Mouse (Mus musculus): ENCODE measurements around the gene Proser3.
"Not testable (repeated sequence)": the region's sequence is repeated elsewhere in the genome, so short reads cannot be mapped to it uniquely, and the experiment has no call there.

Proser3 gene

GRCm38 (mm10) chr7:30544327-30544726 lies 7.8 kb downstream of the Proser3 start:
- no peak for DNase-seq (ENCODE audit: low read depth, low spot score)

GRCm38 (mm10) chr7:30540572-30540971 lies 11.5 kb downstream of the Proser3 start:
- no peak for DNase-seq (ENCODE audit: low read depth, low spot score)

- peak; percentile 95 for DNase-seq (ENCODE audit: low read depth, low spot score)
These were observed 17.2 kb downstream of the Proser3 start, which contains the start of gene Arhgap33 for GRCm38 (mm10) chr7:30534633-30535577. Arhgap33 (minus strand) TSS chr7:30535060.

- DNase-seq (ENCODE audit: low read depth, low spot score) = no peak
These were observed 18.0 kb downstream of the Proser3 start for GRCm38 (mm10) chr7:30533941-30534632.

GRCm38 (mm10) chr7:30532931-30533330 lies 19.2 kb downstream of the Proser3 start:
- DNase-seq (ENCODE audit: low read depth, low spot score) = no peak

DNA sequence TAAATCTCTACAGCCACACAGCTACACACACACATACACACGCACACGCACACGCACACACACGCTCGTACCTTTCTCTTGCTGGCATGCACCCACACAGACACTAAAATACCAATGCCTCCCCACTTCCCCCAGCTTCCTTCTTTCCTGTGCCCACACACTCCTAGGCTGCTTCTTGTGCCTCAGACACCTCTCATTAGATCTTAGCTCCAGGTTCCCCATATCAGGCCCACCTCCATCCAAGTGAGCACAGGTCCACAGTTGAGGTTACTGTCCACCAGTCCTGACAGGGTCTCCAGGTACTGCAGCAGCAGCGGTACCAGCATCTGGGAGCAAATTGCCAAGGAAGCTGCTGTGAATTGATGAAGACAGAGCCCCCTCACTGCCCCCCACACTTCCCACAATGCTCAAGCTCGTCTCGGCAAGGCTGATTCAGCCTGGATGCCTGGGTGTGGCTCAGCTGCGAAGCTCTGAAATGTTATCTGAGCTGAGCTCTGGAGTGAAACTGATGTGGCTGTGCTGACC lies 20.7 kb downstream of the Proser3 start:
- DNase-seq (ENCODE audit: low read depth, low spot score) = no peak

DNA sequence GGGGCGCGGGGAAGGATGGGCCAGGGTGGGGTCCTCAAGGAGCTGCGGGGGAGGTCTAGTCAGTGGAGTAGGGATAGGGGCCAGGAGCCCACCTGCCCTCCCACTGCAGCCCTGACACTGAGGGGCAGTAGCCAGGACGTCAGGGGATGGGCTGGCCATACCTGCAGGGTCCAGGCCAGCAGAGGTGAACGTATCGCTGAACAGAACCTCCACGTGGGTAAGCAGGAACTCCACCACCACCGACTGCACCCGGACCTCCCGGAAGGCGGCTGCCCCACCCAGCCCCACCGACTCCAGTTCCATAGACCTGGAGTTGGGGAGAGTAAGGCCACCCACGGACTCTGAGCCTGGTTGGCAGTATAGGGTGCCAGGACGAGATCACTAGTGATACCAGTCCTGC lies 25.1 kb downstream of the Proser3 start:
- DNase-seq (ENCODE audit: low read depth, low spot score) = no peak

GRCm38 (mm10) chr7:30526399-30526798 lies 25.7 kb downstream of the Proser3 start:
- DNase-seq (ENCODE audit: low read depth, low spot score) = no peak

- DNase-seq (ENCODE audit: low read depth, low spot score) = no peak
These were observed 26.1 kb downstream of the Proser3 start for GRCm38 (mm10) chr7:30525954-30526353.

DNA sequence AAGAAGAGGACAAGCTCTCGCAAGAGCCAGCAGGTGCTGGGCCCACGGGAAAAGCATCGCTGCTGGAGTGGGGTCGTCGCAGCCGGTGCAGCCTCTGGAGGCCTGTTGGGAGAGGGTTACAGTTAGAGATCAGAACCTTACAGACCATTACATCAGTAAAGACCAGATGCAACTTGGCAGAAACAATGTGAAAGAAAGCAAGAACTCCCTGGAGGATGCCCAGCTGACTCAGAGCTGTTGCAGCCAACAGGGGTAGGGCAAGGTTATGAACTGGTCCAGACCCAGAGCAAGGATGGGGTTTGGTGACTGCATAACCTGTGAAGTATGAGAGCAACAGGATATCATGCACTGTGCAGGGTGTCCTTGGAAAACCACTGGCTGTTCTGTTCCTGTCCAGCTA lies 27.6 kb downstream of the Proser3 start:
- no peak for DNase-seq (ENCODE audit: low read depth, low spot score)

GRCm38 (mm10) chr7:30522871-30523270 lies 29.2 kb downstream of the Proser3 start:
- DNase-seq (ENCODE audit: low read depth, low spot score) = no peak

DNA sequence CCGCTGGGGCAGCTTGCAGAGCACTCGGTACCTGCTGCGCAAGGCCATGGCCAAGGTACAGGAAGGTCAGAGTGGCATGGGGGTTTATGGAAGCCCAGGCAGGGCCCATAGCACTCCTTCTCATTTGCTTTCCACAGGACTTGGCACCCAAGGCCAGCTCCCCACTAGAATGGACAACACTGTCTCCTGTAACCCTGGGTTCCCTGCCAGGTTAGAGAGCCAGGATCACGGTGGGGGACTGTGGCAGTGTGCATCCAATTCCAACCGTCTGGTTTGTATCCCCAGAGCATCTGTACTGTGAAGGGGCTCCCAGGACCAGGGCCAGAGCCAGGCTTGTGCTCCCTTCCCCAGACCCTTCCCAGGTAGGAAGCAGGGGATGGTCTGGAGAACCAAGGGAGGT lies 31.2 kb downstream of the Proser3 start:
- DNase-seq (ENCODE audit: low read depth, low spot score) = no peak

- DNase-seq (ENCODE audit: low read depth, low spot score) = no peak
These were observed 31.7 kb downstream of the Proser3 start for GRCm38 (mm10) chr7:30520396-30520795.

GRCm38 (mm10) chr7:30518325-30518724 lies 33.8 kb downstream of the Proser3 start:
- DNase-seq (ENCODE audit: low read depth, low spot score) = no peak

DNA sequence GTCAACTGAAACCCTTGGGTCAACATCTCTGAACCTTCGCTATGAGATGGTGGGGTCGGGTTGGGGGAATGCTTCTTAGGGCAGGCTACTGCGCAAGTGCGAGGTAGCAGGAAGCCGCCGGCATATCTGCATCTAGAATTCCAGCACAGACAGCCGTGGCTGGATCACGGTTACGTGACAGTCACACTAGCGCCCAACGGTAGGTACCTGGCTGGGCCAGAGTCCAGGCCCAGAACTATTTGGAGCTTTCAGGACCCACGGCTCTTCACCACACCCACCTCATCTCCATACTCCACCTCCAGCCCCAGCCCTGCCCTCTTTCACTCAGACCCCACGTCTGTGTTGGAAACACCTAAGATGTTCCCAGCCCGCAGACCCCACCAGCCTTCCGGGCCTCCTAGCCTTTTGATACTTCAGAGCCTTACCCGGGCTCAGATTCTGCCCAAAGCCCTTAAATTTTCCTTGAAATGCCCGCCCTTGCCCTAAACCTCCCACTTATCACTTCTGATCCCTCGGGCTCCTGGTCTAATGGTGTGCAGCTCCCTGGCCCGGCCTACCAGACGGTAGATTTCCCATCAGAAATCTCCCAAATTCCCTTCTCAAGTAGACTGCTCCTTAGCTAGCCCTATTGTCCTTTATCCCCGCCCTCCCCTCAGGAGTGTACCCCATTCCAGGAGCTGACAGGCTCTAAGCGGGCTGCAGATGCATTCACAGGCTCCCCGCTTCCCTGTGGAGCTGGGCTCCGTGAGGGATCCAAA lies 36.9 kb downstream of the Proser3 start:
- no peak for DNase-seq (ENCODE audit: low read depth, low spot score)

DNA sequence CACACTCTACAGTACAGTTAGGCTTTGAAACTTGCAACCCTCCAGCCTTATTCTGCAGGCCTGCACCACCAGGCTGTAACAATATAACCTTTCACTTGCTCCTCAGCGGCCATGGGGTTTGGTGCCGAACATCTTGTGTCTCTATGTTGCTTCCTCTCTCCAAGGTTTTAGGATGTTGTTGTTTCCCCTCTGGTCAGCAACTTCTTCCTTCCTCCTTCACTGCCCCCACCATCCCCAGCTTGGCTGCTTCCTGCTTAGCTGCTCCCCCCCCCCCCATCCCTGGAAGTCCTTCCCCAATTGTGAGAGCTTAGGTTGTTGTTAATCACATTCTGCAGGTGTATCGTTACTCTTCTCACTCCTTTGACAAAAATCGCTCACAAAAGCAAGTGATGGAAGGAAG lies 44.0 kb downstream of the Proser3 start:
- DNase-seq (ENCODE audit: low read depth, low spot score) = no peak

DNA sequence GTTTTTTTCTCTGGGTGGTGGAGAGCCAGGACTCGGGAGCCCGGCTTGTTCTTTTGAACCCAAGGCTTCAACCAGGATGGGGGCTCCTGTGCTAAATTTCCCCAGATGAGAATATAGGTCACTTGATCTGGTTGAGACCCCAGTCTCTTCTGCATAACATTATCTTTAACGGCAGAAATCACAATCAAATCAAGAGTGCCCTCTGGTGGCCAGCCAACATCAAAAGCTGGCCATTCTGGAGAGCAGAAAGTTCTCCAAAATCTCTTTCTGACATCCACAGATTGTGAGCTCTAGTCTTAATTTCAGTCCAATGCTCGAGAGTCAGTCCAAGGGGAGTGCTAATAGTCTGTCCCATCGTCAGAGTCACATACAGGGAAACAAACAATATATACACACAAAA lies 50.9 kb downstream of the Proser3 start:
- DNase-seq (ENCODE audit: low read depth, low spot score) = not testable (repeated sequence)

- DNase-seq (ENCODE audit: low read depth, low spot score) = not testable (repeated sequence)
These were observed 56.5 kb downstream of the Proser3 start for GRCm38 (mm10) chr7:30495506-30496042.

GRCm38 (mm10) chr7:30493401-30493931 lies 58.6 kb downstream of the Proser3 start, which contains the start of gene Prodh2:
Prodh2 (plus strand) TSS chr7:30493622.
- DNase-seq (ENCODE audit: low read depth, low spot score) = no peak

DNA sequence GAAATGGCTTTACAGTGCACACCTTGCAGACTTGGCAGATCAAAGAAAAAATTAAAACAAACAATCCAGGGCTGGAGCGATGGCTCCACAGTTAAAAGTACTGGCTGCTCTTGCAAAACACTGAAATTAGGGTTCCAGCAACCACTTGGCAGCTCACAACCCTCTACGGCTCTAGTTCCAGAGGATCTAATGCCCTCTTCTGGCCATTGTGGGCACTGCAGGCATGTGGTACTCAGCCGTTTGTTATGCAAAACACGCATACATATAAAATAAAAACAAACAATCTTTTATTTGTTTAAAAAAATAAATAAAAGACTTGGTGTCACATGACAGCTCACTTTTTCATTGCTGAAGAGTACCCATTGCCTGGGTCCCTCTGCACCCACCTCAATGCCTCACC lies 59.3 kb downstream of the Proser3 start:
- DNase-seq (ENCODE audit: low read depth, low spot score) = peak; percentile 39

GRCm38 (mm10) chr7:30490957-30491307 lies 61.2 kb downstream of the Proser3 start:
- no peak for DNase-seq (ENCODE audit: low read depth, low spot score)

Data from retina, adult 2 months (tissue).